Mouse (Mus musculus) heart, postnatal 0 days (tissue): Measurements from ENCODE around the gene Lipc.

Experiments used
- CTCF ChIP-seq: IDR thresholded peaks from 2 replicates; pipeline ENCODE4 v1.5.1; 2016; ENCODE audit warnings: antibody characterized with exemption, control low read depth, low read depth
- EP300 ChIP-seq: IDR thresholded peaks from 2 replicates; pipeline ENCODE4 v1.6.1; 2016; ENCODE audit warnings: antibody characterized with exemption, low read depth

GRCm38 (mm10) chr9:70807714-70808113 lies 144.3 kb downstream of the Lipc start:
- TF ChIP-seq CTCF = no peak
- no peak for TF ChIP-seq EP300
